Mouse (Mus musculus) liver, postnatal 0 days (tissue): Measurements from ENCODE around the gene Parp12.

Source experiments
- CTCF ChIP-seq: sonication (generic); IDR thresholded peaks from 2 replicates; pipeline ENCODE4 v1.5.1; 2016; ENCODE audit warnings: antibody characterized with exemption, low read depth
- EP300 ChIP-seq: IDR thresholded peaks from 2 replicates; pipeline ENCODE4 v1.6.1; 2016; ENCODE audit warnings: antibody characterized with exemption, low read depth, mild to moderate bottlenecking

DNA sequence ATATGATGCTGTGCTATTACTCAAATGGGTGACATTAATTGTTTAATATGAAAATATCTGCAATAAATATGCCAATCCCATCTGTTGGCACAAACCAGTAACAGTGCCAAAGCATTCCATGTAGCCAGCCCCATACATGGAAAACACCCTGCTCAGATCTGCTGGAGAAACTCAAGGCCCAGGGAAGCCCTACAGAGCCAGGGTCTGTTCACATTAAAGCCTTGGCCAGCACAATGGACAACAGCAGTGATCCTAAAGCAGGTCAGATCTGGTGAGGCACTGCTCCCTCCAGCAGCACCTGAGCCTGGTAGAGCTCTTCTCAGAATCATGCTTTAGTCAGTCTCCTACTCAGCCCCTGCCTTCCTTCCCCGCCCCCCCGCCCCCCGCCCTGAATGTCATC is 5.0 kb downstream of the Parp12 start:
- TF ChIP-seq EP300 (no peak), CTCF (no peak)
